Mouse (Mus musculus) lung, adult 2 months (tissue): Measurements from ENCODE around the gene Spi1.

ENCODE experiments used
- CTCF ChIP-seq: fragments of 200-500 bp; IDR thresholded peaks from 2 replicates; pipeline ENCODE4 v1.5.1; 2011; ENCODE audit warnings: mild to moderate bottlenecking, low read length, control low read depth; ENCODE audit not compliant: insufficient read depth
- POLR2A ChIP-seq: fragments of 200-500 bp; IDR thresholded peaks from 2 replicates; pipeline ENCODE4 v1.6.1; 2011; ENCODE audit warnings: low read depth, mild to moderate bottlenecking, control low read depth, low read length, borderline replicate concordance; ENCODE audit errors: extremely low read depth

DNA sequence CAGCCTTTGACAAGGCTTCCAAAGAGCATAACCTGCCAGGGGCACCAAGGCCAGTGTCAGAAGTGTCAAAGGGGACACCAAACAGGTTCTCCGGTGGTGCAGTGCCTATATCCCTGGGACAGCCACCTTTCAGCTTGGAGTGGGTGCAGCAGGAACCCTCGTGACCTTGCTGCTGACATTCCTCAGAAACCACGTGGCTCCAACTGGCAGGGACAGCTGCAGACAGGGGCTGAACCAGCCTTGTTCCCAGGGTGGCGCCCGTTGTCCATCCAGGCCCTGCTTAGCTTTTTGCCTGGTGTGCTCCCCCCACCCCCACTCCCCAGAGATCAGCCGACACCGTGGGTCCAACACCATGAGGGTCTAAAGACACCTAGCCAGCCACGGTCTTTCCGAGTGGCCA is 46.8 kb upstream of the Spi1 start, which contains the start of gene Rapsn:
- TF ChIP-seq CTCF (no peak), POLR2A (no peak)
